Mouse (Mus musculus) ovary, postnatal 14 days (tissue): Measurements from ENCODE around the gene Ank2.

Experiments
- DNase-seq: peaks from one replicate; pipeline ENCODE4 v3.0.0; 2022; ENCODE audit warnings: low spot score

Ank2 gene

DNA sequence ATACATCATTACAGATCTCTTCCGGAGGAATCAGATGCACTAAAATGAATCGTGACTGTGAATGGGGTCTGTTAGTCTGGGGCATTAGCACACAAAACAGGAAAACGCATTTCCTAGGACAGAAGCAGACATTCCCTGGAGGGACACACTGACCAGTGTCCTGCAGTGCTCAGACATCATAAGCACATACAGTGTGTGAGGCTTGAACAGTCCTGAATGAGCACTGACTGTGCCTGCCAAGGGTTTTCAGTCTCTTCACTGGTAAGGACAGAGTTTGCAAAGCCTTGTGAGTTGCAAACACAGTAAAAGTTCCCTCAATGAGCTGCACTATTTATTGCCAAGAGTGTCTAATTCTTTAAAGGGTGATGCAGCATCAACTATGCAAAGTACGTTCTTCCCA is 613.1 kb downstream of the Ank2 start:
- no peak for DNase-seq

GRCm38 (mm10) chr3:126878233-126878632 is 620.9 kb downstream of the Ank2 start:
- no peak for DNase-seq
